Mouse (Mus musculus): ENCODE data around the gene Zfp316.

Zfp316 gene

GRCm38 (mm10) chr5:143279247-143279646, 9.4 kb upstream of the Zfp316 start:
- DNase-seq (ENCODE audit: low read depth): no peak

- DNase-seq (ENCODE audit: low read depth): no peak
Observed at GRCm38 (mm10) chr5:143275761-143276160, 5.9 kb upstream of the Zfp316 start.

- DNase-seq (ENCODE audit: low read depth): no peak
Observed at GRCm38 (mm10) chr5:143272540-143273330, 2.9 kb upstream of the Zfp316 start.

- no peak for DNase-seq (ENCODE audit: low read depth)
Observed at GRCm38 (mm10) chr5:143272108-143272507, 2.3 kb upstream of the Zfp316 start.

GRCm38 (mm10) chr5:143271642-143272041, 1.8 kb upstream of the Zfp316 start:
- DNase-seq (ENCODE audit: low read depth): peak; percentile 94

- DNase-seq (ENCODE audit: low read depth): peak; percentile 27
Observed at GRCm38 (mm10) chr5:143270151-143270519, 313 bp upstream of the Zfp316 start.

- no peak for DNase-seq (ENCODE audit: low read depth)
Observed at GRCm38 (mm10) chr5:143268985-143269362, 848 bp downstream of the Zfp316 start.

GRCm38 (mm10) chr5:143266794-143267193, 3.0 kb downstream of the Zfp316 start:
- peak; percentile 8 for DNase-seq (ENCODE audit: low read depth)

- DNase-seq (ENCODE audit: low read depth): no peak
Observed at GRCm38 (mm10) chr5:143265409-143265808, 4.4 kb downstream of the Zfp316 start.

GRCm38 (mm10) chr5:143264689-143265088, 5.1 kb downstream of the Zfp316 start:
- DNase-seq (ENCODE audit: low read depth): no peak

- no peak for DNase-seq (ENCODE audit: low read depth)
Observed at GRCm38 (mm10) chr5:143261636-143262035, 8.2 kb downstream of the Zfp316 start.

GRCm38 (mm10) chr5:143255802-143256201, 14.0 kb downstream of the Zfp316 start:
- DNase-seq (ENCODE audit: low read depth): no peak

GRCm38 (mm10) chr5:143255131-143255519, 14.7 kb downstream of the Zfp316 start:
- DNase-seq (ENCODE audit: low read depth): no peak

- no peak for DNase-seq (ENCODE audit: low read depth)
Observed at GRCm38 (mm10) chr5:143254487-143255130, 15.2 kb downstream of the Zfp316 start.

- no peak for DNase-seq (ENCODE audit: low read depth)
Observed at GRCm38 (mm10) chr5:143253881-143254486, 15.8 kb downstream of the Zfp316 start.

GRCm38 (mm10) chr5:143253186-143253880, 16.5 kb downstream of the Zfp316 start:
- DNase-seq (ENCODE audit: low read depth): no peak

GRCm38 (mm10) chr5:143252791-143253185, 17.0 kb downstream of the Zfp316 start:
- DNase-seq (ENCODE audit: low read depth): no peak

- no peak for DNase-seq (ENCODE audit: low read depth)
Observed at GRCm38 (mm10) chr5:143252039-143252438, 17.8 kb downstream of the Zfp316 start.

- no peak for DNase-seq (ENCODE audit: low read depth)
Observed at GRCm38 (mm10) chr5:143244926-143245325, 24.9 kb downstream of the Zfp316 start.

GRCm38 (mm10) chr5:143236036-143236435, 33.8 kb downstream of the Zfp316 start:
- no peak for DNase-seq (ENCODE audit: low read depth)

- peak; percentile 94 for DNase-seq (ENCODE audit: low read depth)
Observed at GRCm38 (mm10) chr5:143235028-143235693, 34.7 kb downstream of the Zfp316 start, which contains the start of gene Zfp12. Gene Zfp12 (plus strand): TSS chr5:143235163.

GRCm38 (mm10) chr5:143226790-143227189, 43.0 kb downstream of the Zfp316 start, which contains the start of gene Spdye4a:
Gene Spdye4a (minus strand): TSS chr5:143226890.
- no peak for DNase-seq (ENCODE audit: low read depth)

Measured in fibroblast of lung, adult 2 months (primary cell).